Mouse (Mus musculus) heart, postnatal 36 days (tissue): Measurements from ENCODE around the gene Ankrd34a. TPM values are rescaled to one million over a fixed set of nuclear protein-coding genes. Genes with fewer than 3 reads are reported as not detected.
"Not testable (repeated sequence)": the region's sequence is repeated elsewhere in the genome, so short reads cannot be mapped to it uniquely, and the experiment has no call there.

Experiments
- DNase-seq, 2 experiments: peaks; one replicate each; pipeline ENCODE4 v3.0.0; 2021 to 2022
- intact Hi-C: fragments of 180-260 bp; cut with DNase I; formaldehyde crosslinking; loops from one replicate; pipeline ENCODE4 v1.15.1; 2025
- total RNA-seq, 2 experiments: library from RNA; stranded (reverse); gene quantifications; 2 replicates each; pipeline ENCODE4 v1.2.3; 2021

Gene Ankrd34a
- total RNA-seq, 2 experiments from 2014 or later = 1.3 to 2.2 TPM

DNA sequence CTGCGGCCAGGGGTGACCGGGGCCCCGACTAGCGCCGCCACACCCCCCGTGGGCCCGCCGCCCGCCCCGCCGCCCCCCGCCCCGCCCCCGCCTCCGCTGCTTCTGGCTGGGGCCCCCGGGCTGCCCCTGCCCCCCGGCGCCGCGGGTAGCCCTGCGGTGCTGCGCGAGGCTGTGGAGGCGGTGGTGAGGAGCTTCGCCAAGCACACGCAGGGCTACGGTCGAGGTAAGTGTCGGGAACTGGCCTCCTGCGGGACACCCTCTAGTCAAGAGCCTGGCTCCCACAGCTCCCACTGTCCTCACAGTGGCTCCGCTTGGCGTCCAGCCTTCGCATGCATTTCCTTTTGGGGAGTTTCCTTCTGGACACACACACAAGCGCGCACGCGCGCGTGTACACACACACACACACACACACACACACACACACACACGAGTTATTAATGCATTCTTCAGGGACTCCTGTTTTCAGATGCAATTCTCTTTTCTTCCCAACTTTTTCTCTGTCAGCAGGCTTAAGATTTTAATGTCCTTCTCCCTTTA, 4.9 kb downstream of the Ankrd34a start:
- peak; percentile 79 to 86 for DNase-seq
- intact Hi-C loops = loop anchor here (2.0 kb wide), 1 partner anchor 33 kb away; the partner anchor contains the start of genes Gm42957 and Pex11b

DNA sequence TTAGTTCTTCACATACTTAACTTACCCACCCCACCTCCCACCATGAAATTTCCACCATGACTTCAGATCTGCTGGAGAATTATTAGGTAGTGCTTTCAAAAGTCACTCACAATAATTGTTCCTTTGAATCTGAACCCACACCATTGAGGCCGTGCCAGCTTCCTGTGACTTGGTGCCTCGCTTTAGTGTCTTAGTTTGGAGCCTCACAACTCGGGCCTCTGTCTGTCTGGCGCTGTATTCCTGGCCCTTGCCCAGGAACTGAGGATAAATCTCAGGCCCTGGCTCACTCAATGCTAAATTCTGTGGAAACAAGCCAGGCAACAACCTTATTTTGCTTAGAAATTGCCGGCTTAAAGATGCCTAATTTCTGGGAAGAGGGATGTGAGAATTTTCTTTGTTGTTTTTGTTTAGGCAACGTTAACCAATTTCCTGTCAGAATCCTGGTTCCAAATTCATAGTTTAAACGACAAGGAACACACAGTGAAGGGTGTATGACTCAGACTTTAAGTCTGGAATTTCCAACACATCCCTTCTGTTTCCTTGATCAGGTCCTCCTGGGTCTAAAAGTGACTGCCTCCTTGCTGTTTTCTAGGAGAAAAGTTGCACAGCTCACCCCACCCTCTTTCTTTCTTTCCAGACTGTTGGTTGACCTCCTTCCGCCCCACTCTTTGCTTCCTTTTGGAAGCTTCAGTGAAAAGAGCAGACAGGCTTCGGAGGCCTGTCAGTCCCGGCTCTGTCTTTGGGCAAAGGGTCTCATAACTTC, 5.7 kb downstream of the Ankrd34a start:
- intact Hi-C loops = loop anchor here (2.0 kb wide), 1 partner anchor 33 kb away; the partner anchor contains the start of genes Gm42957 and Pex11b
- peak; percentile 43 to 49 for DNase-seq

DNA sequence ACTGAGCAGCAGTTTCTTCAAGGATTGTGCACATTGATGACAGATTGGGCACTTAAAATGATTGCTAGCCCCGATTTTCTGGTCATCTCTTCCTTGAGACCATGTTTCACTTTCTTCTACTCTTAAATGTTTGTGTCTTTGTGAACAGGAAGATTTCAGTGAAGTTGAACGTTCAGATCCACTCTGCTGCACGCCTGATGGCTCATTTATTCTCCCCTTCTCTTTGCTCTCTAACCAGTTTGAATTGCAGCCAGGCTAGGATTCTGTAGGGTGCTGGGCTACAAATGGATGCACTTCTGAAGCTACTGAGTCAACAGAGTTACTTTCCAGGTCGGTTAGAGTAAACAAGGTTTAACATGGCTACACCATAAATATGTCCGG, 6.3 kb downstream of the Ankrd34a start:
- DNase-seq = no peak
- intact Hi-C loops = no loop called here

DNA sequence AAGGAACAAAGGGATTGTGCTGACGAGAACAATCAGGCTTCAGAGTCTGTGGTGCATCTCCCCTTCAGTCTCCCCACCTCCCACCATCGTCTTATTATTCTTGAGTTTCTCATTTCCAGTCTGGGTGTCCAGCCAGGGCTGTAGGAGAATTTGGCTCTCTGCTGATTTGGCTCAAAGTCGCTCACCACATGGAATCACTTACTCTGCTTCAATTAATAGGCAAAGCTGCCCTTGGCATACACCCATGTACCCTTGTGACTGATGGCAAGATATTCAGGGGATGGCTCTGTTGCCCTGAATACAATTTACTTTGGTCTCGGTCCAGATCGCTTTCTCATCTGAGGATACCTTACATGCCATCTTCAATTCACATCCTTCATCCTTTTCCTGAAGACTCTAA, 6.9 kb downstream of the Ankrd34a start:
- DNase-seq = no peak
- intact Hi-C loops = no loop called here

DNA sequence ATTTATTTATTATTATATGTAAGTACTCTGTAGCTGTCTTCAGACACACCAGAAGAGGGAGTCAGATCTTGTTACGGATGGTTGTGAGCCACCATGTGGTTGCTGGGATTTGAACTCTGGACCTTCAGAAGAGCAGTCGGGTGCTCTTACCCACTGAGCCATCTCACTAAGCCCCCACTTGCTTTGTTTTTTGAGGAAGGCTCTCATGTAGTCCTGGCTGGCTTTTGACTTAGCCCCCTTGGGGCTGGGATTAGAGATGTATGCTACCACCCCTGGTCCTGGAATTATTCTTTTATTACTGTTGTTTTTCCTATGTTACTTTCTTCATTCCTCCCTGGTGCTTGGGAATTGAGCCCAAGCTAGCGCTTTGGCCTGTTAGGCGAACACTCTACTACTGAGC, 9.6 kb downstream of the Ankrd34a start:
- intact Hi-C loops, DNase-seq: not testable (repeated sequence)

DNA sequence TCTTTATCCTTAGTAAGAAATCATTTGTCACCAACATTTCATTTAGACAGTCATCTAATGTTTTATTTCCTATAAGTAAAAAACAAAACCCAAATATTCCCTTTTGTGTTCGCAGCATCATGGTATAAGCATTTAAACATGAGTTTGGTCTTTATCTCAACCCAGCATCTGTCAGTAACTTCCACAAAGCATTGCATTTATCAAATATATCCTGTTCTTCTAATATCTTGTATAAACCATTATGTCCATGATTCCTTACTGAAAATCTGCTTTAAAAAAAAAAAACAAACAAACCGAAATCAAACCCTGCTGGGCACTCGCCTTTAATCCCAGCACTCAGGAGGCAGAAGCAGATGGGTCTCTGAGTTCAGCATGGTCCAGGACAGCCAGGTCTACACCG, 10.2 kb downstream of the Ankrd34a start:
- DNase-seq = no peak
- intact Hi-C loops = no loop called here

DNA sequence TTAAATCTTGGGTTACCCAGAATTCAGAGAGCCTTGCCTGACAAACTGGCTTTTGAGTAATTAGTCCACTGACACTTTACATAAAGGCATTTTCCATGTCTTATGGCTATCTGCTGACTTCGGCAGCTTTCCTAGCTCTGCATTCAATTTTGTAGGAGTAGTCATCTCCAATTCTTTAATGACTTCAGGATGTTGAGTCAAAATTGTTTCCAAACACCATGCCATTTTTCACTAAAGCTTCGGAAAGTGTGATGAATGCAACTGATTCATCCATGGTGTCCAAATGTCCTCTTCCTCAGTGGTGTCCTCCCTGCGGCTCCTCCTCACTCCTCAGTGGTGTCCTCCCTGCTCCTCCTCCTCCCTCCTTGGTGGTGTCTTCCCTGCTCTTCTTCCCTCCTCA, 21.5 kb downstream of the Ankrd34a start:
- no peak for DNase-seq
- intact Hi-C loops = no loop called here

DNA sequence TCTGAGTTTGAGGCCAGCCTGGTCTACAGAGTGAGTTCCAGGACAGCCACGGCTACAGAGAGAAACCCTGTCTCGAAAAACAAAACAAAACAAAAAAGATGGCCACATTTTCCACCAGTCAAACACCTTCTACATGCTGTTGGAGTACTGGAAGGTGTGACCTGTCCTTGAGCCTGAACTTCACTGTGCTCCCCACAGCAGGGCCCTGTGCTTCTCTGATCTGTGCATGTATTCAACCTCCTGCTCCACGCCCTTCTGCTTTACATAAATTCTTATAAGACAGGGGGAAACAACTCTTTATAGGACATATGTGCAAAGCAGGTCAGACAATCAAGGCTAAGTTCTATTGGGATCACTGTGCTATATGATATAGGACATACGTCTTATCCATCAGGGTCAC, 26.8 kb downstream of the Ankrd34a start:
- intact Hi-C loops = no loop called here
- DNase-seq = no peak

DNA sequence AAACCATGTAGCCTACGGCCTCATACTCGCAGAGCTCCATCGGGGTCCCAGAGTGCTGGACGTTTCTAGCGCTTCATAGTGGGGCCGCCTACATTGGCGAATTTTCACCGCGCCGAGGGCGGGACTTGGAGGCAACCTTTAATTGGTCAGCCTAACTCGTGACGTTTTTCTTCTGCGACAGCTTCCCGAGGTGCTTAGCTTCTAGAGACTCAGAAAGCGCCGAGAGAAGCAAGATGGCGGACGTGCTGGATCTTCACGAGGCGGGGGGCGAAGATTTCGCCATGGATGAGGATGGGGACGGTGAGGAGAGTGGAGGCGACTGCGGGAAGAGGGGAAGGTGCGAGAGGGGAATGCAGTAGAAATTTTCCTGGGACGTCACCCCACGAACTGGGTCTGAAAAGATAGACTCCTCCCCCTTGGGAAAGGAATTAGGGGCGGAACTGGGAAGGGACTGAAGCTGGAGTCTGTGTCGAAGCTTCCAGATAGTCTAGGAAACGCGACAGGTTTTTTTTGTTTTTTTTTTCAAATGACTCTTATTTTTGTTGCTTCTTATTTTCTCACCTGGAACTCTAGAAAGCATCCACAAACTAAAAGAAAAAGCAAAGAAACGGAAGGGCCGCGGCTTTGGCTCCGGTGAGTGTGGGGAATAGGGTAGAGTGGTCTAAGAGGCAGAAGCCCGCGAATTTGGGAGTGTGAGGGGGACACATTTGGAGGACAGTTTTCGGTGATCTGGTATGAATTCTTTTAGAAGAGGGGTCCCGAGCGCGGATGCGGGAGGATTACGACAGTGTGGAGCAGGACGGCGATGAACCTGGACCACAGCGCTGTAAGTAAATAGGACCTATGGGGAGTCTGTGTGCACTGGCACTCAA, 33.5 kb downstream of the Ankrd34a start, which contains the start of gene Rbm8a:
Gene Rbm8a, plus strand, starts transcription at position 205 of the 872 bp plus-strand sequence.
- peak; percentile 96 to 97 for DNase-seq
- intact Hi-C loops = no loop called here

DNA sequence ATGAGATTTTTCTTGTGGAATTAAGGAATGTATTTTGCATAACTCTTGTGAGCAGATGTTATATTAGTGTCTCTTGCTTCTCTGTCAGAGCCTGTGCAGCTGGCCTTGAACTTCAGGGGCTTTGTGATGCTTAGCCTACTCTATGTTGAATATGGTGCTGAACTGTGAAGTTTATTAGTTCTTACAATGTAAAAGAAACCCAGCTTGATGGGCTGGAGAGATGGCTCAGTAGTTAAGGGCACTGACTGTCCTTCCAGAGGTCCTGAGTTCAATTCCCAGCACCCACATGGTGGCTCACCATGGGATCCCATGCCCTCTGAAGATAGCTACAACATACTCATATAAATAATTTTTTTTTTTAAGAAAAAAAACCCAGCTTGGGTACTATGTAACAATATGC, 35.6 kb downstream of the Ankrd34a start:
- DNase-seq = no peak
- intact Hi-C loops = no loop called here

DNA sequence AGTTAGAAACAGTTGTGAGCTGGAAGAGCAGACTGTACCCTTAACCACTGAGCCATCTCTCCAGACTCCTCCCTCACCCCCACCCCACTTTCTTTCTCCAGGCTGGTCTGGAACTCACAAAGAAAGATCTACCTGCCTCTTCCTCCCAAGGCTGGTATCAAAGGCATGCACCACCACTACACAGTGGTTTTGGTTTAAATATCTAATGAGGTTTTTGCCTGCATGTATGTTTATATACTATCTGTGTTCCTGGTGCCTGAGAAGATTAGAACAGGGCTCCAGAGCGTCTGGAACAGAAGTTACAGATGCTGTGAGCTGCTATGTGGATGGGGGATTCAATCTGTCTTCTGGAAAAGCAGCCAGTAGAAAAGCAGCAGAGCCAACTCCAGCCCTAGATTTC, 37.6 kb downstream of the Ankrd34a start:
- DNase-seq = no peak
- intact Hi-C loops = loop anchor here (2.0 kb wide), 1 partner anchor 33 kb away; the partner anchor contains the start of gene Lix1l

DNA sequence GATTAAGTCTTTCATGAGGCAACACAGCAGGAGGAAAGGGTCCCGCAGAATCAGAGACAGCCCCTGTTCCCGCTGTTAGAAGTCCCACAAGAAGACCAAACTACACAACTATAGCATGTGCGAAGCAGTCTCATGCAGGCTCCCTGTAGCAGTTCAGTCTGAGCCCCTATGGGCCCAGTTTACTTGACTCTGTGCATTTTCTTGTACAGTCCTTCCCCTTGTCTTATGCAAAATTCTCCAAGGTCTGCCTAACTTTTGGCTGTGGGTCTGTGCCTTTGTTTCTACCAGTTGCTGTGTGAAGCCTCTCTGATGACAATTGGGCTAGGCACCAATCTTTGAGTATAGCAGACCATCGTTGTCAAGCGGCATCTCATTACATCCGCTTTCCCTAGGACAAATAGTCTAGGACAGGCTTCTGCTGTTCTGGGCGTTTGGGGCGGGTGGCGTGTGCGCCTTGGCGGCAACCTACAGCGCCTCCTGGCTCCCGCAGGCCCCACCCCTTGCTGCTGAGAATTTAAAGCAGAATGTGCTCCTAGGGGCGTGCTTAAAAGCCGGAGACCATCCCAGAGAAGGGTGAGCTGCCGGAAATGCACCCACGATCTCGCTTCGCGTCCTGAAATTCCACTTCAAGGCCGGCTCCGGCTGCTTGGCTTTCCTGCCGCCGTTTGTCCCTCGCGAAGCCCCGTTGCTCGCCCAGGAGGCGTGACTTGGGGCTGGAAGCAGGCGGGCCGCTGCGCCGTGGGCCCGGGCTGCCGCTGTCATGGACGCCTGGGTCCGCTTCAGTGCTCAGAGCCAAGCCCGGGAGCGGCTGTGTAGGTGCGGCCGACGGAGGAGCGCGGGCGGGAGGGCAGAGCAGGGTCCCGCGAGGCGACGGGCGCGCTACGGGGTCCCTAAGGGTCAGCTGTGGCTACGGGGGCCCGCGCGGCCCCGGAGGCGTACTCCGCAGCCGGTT, 38.8 kb downstream of the Ankrd34a start, which contains the start of the genes Pex11b and Gm42957:
Gene Pex11b, plus strand, starts transcription at position 449 of the 952 bp plus-strand sequence.
Gene Gm42957, plus strand, starts transcription at position 547 of the 952 bp plus-strand sequence.
- intact Hi-C loops = loop anchor here (2.0 kb wide), 1 partner anchor 34 kb away; the partner anchor contains the start of gene Lix1l
- peak; percentile 92 for DNase-seq

DNA sequence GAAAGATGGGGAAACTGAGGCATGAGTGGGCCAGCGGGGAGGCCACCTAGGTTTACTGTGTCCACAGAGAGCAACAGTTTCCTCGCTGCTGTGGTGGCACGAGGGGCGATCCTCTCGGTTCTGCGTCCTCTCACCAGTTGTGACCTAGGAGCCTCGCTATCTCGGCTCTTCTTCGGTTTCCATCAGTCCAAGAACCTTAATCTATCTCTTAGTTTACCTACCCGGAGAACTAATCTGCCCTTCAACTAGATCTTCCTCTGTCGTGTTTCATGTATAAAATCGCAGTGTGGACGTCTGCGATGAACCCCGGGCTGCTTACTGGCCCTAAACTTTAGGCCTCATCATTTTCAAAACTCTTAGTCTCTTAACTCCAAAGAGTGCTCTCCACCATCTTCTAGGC, 39.5 kb downstream of the Ankrd34a start:
- DNase-seq = no peak
- intact Hi-C loops = loop anchor here (2.0 kb wide), 1 partner anchor 35 kb away; the partner anchor contains the start of gene Lix1l

DNA sequence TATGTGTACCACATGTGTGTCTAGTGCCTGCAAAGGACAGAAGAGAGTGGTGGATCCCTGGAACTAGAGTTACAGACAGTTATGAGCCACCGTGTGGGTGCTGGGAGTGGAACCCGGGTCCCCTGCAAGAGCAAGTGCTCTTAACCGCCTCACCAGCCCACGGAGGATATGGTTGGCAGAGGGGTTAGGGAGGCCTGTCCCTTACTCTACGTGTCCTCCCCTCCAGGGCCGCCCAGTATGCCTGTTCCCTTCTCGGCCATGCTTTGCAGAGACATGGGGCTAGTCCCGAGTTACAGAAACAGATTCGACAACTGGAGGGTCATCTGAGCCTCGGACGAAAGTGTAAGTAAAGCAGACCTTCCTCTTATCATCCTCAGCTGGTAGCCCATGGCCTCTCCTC, 40.0 kb downstream of the Ankrd34a start:
- DNase-seq = no peak
- intact Hi-C loops = no loop called here

DNA sequence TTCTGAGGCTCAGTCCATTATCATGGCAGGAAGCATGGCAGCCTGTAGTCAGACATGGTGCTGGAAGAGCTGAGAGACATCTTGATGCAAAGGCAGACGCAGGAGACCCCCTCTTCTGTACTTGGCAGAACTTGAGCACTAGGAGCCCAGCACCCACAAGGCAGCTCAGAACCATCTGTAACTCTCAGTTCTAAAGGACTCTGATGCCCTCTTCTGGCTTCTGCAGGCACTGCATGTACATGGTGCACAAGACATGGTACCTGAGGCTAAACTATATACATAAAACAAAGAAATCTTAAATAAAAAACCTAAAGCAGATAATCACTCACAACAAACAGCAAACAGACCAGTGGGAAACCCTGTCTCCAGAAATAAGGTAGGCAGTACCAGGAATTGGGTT, 42.8 kb downstream of the Ankrd34a start:
- intact Hi-C loops = loop anchor here (1.0 kb wide), 2 partner anchors 59 to 92 kb away; no protein-coding TSS in a partner anchor
- peak; percentile 68 to 80 for DNase-seq

DNA sequence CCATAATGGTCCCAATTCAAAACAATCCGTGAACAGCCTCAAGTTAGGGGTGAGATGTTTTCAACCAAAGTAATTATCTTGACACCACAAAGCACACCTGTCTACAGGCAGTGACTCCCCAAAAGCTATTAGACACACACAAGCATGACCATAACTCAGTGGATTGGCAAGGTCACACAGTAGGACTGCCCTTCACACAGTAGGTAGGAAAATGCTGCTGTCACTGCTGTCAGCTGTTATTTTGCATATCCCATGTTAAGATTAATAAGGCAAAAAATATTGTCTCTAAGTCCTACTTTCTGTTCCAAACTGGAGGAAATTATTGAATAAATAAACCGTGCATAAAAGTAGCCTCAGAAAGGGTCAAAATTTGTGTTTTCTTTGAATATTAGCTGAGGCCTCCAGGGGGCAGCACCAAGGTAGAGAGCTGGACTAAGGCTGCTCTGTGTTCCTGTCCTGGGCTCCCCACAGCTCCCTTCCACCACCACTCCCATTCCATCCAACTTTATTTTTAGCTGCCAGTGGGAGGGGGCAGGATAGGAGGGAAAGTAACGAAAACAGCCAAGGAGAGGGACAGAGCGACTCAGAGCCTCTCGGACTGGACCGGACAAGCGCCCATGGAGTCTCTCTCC, 48.7 kb downstream of the Ankrd34a start, which contains the start of gene Itga10:
Gene Itga10, plus strand, starts transcription at position 567 of the 632 bp plus-strand sequence.
- peak; percentile 27 to 58 for DNase-seq
- intact Hi-C loops = loop anchor here (5.0 kb wide), 1 partner anchor 62 kb away; the partner anchor contains the start of gene Nudt17

DNA sequence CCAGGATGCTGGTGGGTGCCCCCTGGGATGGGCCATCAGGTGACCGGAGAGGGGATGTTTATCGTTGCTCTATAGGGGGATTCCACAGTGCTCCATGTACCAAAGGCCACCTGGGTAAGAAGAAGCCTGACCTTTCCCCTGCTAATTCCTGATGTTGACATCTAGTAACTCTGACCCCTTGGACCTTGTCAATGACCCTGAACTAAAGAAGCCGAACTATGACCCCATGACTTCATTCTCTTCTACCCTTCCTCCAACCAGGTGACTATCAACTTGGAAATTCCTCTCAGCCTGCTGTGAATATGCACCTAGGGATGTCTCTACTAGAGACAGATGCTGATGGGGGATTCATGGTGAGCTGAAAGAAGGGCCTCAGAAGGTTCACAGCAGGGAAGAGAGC, 50.9 kb downstream of the Ankrd34a start:
- no peak for DNase-seq
- intact Hi-C loops = loop anchor here (5.0 kb wide), 1 partner anchor 60 kb away; the partner anchor contains the start of gene Nudt17
